Comparison of ENCODE assay signal across 21 mouse cellular contexts in the genomic region with DNA sequence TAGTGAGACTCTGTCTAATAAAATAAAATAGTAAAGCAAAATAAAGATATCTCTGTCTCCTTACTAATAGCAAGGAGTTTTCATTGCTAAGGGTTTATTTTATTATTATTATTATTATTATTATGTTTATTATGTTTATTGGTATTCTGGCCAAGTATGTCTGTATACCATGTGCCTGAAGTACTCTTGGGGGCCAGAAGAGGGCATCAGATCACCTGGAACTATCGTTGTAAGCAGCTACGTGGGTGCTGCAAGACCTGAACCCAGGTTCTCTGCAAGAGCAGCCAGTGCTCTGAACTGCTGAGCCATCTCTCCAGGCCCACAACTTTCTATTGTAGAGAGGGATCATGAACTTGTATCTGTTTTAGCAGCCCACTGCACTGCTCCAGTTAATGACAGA. TPM values are rescaled to one million over a fixed set of nuclear protein-coding genes. Genes with fewer than 3 reads are reported as not detected.
DNase-seq lines count a peak whose midpoint lies in the region; ATAC-seq and TF ChIP-seq lines count a peak whose summit lies in the region.
"Had no signal": no experiment of that assay in that cellular context is flagged by ENCODE, and none has a peak within 500 bp of the region (broad histone marks: within the 10 kb centered on the region; RNA-seq: fewer than 3 reads in every experiment).

No protein-coding gene starts in this region.

- TF ChIP-seq CTCF in kidney, postnatal 0 days (IDR thresholded peaks at IDR 0.05; ENCODE audit: low read depth): peak; percentile 14; the same call in 1 of the 2 replicates
- no peak for TF ChIP-seq CTCF in kidney, adult 2 months (conservative IDR thresholded peaks at IDR 0.05; ENCODE audit: insufficient read depth, insufficient read length, low read depth, low read length)
- TF ChIP-seq CTCF in stomach, postnatal 0 days (IDR thresholded peaks at IDR 0.05; ENCODE audit: low read depth): peak; percentile 41

- in situ Hi-C loops in ES-E14 (cut with MboI; ENCODE audit: low sequenced_read_pairs in 2 of 2, unreplicated experiment in 2 of 2): loop anchor here in 1 of 2 experiments (5.0 kb wide), 1 partner anchor 67 kb away; no protein-coding TSS in a partner anchor

- no peaks in the 10 kb centered on the region for H3K9me3 ChIP-seq in kidney, postnatal 0 days (replicated peaks; ENCODE audit: low read length)
- no peaks in the 10 kb centered on the region for H3K9me3 ChIP-seq in ES-E14 (ENCODE audit: control insufficient read depth, insufficient read depth, low read depth, low read length)
- no peaks in the 10 kb centered on the region for H3K9me3 ChIP-seq in stomach, postnatal 0 days (ENCODE audit: control insufficient read depth, low read length)
- H3K9me3 ChIP-seq: G1E; heart, embryonic 12.5 days; liver, embryonic 13.5 days; neural tube, embryonic 15.5 days had no signal

- H3K27me3 ChIP-seq in kidney, postnatal 0 days (ENCODE audit: insufficient read depth, low read length): no peaks in the 10 kb centered on the region
- H3K27me3 ChIP-seq in kidney, adult 2 months (replicated peaks; ENCODE audit: control insufficient read depth, insufficient read depth, low read length): no peaks in the 10 kb centered on the region
- H3K27me3 ChIP-seq in stomach, postnatal 0 days (ENCODE audit: control insufficient read depth, insufficient read depth, low read length): no peaks in the 10 kb centered on the region
- H3K27me3 ChIP-seq: neural tube, embryonic 15.5 days had no signal

- H3K36me3 ChIP-seq in kidney, postnatal 0 days (ENCODE audit: insufficient read depth, low read length): no peaks in the 10 kb centered on the region
- H3K36me3 ChIP-seq in kidney, adult 2 months (ENCODE audit: control insufficient read depth, insufficient read depth, low read length): no peaks in the 10 kb centered on the region
- H3K36me3 ChIP-seq in ES-E14 (ENCODE audit: control insufficient read depth, insufficient read depth, low read length, poor library complexity, severe bottlenecking): no peaks in the 10 kb centered on the region
- no peaks in the 10 kb centered on the region for H3K36me3 ChIP-seq in stomach, postnatal 0 days (ENCODE audit: control insufficient read depth, insufficient read depth, low read length)
- H3K36me3 ChIP-seq: G1E; heart, embryonic 12.5 days; liver, embryonic 13.5 days; neural tube, embryonic 15.5 days had no signal

- H3K4me3 ChIP-seq in kidney, postnatal 0 days (replicated peaks; ENCODE audit: low read depth, low read length): no peak overlapping the region
- H3K4me3 ChIP-seq in kidney, adult 2 months (ENCODE audit: insufficient read depth, low read depth, low read length): no peak overlapping the region
- H3K4me3 ChIP-seq in ES-E14 (ENCODE audit: insufficient read depth in 1 of 2, low read depth in 1 of 2, low read length in 2 of 2, poor library complexity in 1 of 2, severe bottlenecking in 1 of 2): no peak overlapping the region
- no peak overlapping the region for H3K4me3 ChIP-seq in stomach, postnatal 0 days (ENCODE audit: low read depth, low read length)
- H3K4me3 ChIP-seq: heart, embryonic 12.5 days; liver, embryonic 13.5 days; neural tube, embryonic 15.5 days had no signal

- DNase-seq in kidney, postnatal 0 days (ENCODE audit: low spot score): no peak
- no peak for DNase-seq in kidney, adult 2 months
- peak; percentile 8 for DNase-seq in thymus, postnatal 14 days
- DNase-seq in thymus, postnatal 25 days: no peak
- no peak for DNase-seq in ES-E14 (ENCODE audit: low read depth, low spot score)
- DNase-seq in stomach, postnatal 0 days (ENCODE audit: low spot score): no peak
- no peak for DNase-seq in adrenal gland, postnatal 14 days
- DNase-seq: cerebellum, postnatal 36 days; gastrocnemius, postnatal 36 days; kidney, adult 18-20 months; kidney, postnatal 4 days; layer of hippocampus, postnatal 36 days; left cerebral cortex, postnatal 4 days; liver, embryonic 13.5 days; right cerebral cortex, postnatal 4 days; thymus, adult 2 months had no signal

- ATAC-seq in kidney, postnatal 0 days (replicated peaks; ENCODE audit: low FRiP score, low read depth): no peak
- no peak for ATAC-seq in stomach, postnatal 0 days (ENCODE audit: low FRiP score, low TSS enrichment)

- TF ChIP-seq POLR2A in kidney, adult 2 months (IDR thresholded peaks at IDR 0.05; ENCODE audit: low read depth, low read length): no peak

- no peak overlapping the region for H3K9ac ChIP-seq in kidney, postnatal 0 days (ENCODE audit: low read depth, low read length)
- no peak overlapping the region for H3K9ac ChIP-seq in ES-E14 (ENCODE audit: insufficient read depth, low read depth, low read length, poor library complexity, severe bottlenecking)
- H3K9ac ChIP-seq in stomach, postnatal 0 days (ENCODE audit: low read length): no peak overlapping the region
- H3K9ac ChIP-seq: heart, embryonic 12.5 days; liver, embryonic 13.5 days; neural tube, embryonic 15.5 days had no signal

- no peak overlapping the region for H3K27ac ChIP-seq in kidney, postnatal 0 days
- H3K27ac ChIP-seq in kidney, adult 2 months (ENCODE audit: insufficient read depth, low read depth, low read length): no peak overlapping the region
- H3K27ac ChIP-seq in ES-E14 (ENCODE audit: insufficient read depth, low read depth, low read length, poor library complexity, severe bottlenecking): no peak overlapping the region
- no peak overlapping the region for H3K27ac ChIP-seq in stomach, postnatal 0 days (replicated peaks)
- H3K27ac ChIP-seq: liver, embryonic 13.5 days; macrophage; neural tube, embryonic 15.5 days had no signal

- no peak for TF ChIP-seq EP300 in stomach, postnatal 0 days (optimal IDR thresholded peaks at IDR 0.05)

- H3K4me2 ChIP-seq in kidney, postnatal 0 days (ENCODE audit: low read length): no peak overlapping the region
- no peak overlapping the region for H3K4me2 ChIP-seq in stomach, postnatal 0 days (replicated peaks; ENCODE audit: low read depth)
- H3K4me2 ChIP-seq: heart, embryonic 12.5 days; liver, embryonic 13.5 days; neural tube, embryonic 15.5 days had no signal

- H3K4me1 ChIP-seq in kidney, postnatal 0 days (replicated peaks; ENCODE audit: insufficient read depth, low read length): no peaks in the 10 kb centered on the region
- no peaks in the 10 kb centered on the region for H3K4me1 ChIP-seq in kidney, adult 2 months (ENCODE audit: control insufficient read depth, insufficient read depth, low read length)
- peaks cover 3 to 12% of the 10 kb centered on the region in 2 experiments; a peak in 3 of 4 replicates for H3K4me1 ChIP-seq in ES-E14 (ENCODE audit: control insufficient read depth in 2 of 2, insufficient read depth in 2 of 2, low read length in 2 of 2, poor library complexity in 1 of 2)
- H3K4me1 ChIP-seq in stomach, postnatal 0 days (replicated peaks; ENCODE audit: control insufficient read depth, insufficient read depth): no peaks in the 10 kb centered on the region
- H3K4me1 ChIP-seq: liver, embryonic 13.5 days had no signal

- 76% methylated on average over 2 of the region's 2 CpGs for WGBS in kidney, postnatal 0 days
- WGBS in kidney, adult 2 months: 84% methylated on average over 2 of the region's 2 CpGs
- whole genome bisulfite sequencing in stomach, postnatal 0 days: 84% methylated on average over 2 of the region's 2 CpGs

TF ChIP-seq in ES-E14, 5 proteins besides CTCF, POLR2A, EP300 and RAD21:
- TF ChIP-seq ZC3H11A (IDR thresholded peaks at IDR 0.05; ENCODE audit: borderline replicate concordance, low read depth, low read length): peak; percentile 25; the same call in 1 of the 2 replicates
- no peak for TF ChIP-seq HCFC1 (IDR thresholded peaks at IDR 0.05; ENCODE audit: borderline replicate concordance, insufficient read depth, low read length)
- TF ChIP-seq MAFK (IDR thresholded peaks at IDR 0.05; ENCODE audit: insufficient read depth, low read depth, low read length): no peak
- TF ChIP-seq ZNF384 (IDR thresholded peaks at IDR 0.05; ENCODE audit: low read depth, low read length): no peak
- no peak for TF ChIP-seq CHD2 (IDR thresholded peaks at IDR 0.05; ENCODE audit: low read depth, low read length)

RNA-seq across cellular contexts. Expression of a gene that starts 26.7 kb away (rescaled TPM):
- 1,591 and 1,635 TPM in 2 replicates for polyA plus RNA-seq in kidney, postnatal 0 days (2015; fragmentation: Nextera tagmentation; extraction: Ambion mirVana)
- polyA plus RNA-seq in kidney, adult 2 months (2012; rRNA removed): 4,626 and 5,972 TPM in 2 replicates
- 936 and 1,706 TPM in 2 replicates for total RNA-seq in ES-E14 (2012; rRNA removed)
- polyA plus RNA-seq in stomach, postnatal 0 days (2015; fragmentation: Nextera tagmentation; extraction: Ambion mirVana): 1,431 and 1,574 TPM in 2 replicates
- 1,778 and 1,846 TPM in 2 replicates for total RNA-seq in adrenal gland, postnatal 14 days (2021)

RNA-seq across cellular contexts. Expression of a gene that starts 34.4 kb away (rescaled TPM):
- 58.7 and 59.0 TPM in 2 replicates for polyA plus RNA-seq in kidney, postnatal 0 days (2015; fragmentation: Nextera tagmentation; extraction: Ambion mirVana)
- polyA plus RNA-seq in kidney, adult 2 months (2012; rRNA removed): 15.9 and 20.1 TPM in 2 replicates
- 21.5 and 30.7 TPM in 2 replicates for total RNA-seq in ES-E14 (2012; rRNA removed)
- polyA plus RNA-seq in stomach, postnatal 0 days (2015; fragmentation: Nextera tagmentation; extraction: Ambion mirVana): 63.3 and 65.4 TPM in 2 replicates
- total RNA-seq in adrenal gland, postnatal 14 days (2021): 31.5 and 35.5 TPM in 2 replicates

RNA-seq across cellular contexts. Expression of a gene that starts 34.5 kb away (rescaled TPM):
- 19.8 and 20.8 TPM in 2 replicates for polyA plus RNA-seq in kidney, postnatal 0 days (2015; fragmentation: Nextera tagmentation; extraction: Ambion mirVana)
- polyA plus RNA-seq in kidney, adult 2 months (2012; rRNA removed): 12.1 and 16.0 TPM in 2 replicates
- 1.9 and 3.1 TPM in 2 replicates for total RNA-seq in ES-E14 (2012; rRNA removed)
- 12.9 and 14.7 TPM in 2 replicates for polyA plus RNA-seq in stomach, postnatal 0 days (2015; fragmentation: Nextera tagmentation; extraction: Ambion mirVana)
- total RNA-seq in adrenal gland, postnatal 14 days (2021): 21.2 and 23.9 TPM in 2 replicates

RNA-seq across cellular contexts. Expression of a gene that starts 48.5 kb away (rescaled TPM):
- 234 and 251 TPM in 2 replicates for polyA plus RNA-seq in kidney, postnatal 0 days (2015; fragmentation: Nextera tagmentation; extraction: Ambion mirVana)
- 39.2 and 44.8 TPM in 2 replicates for polyA plus RNA-seq in kidney, adult 2 months (2012; rRNA removed)
- total RNA-seq in ES-E14 (2012; rRNA removed): 42.6 and 57.2 TPM in 2 replicates
- 121 and 129 TPM in 2 replicates for polyA plus RNA-seq in stomach, postnatal 0 days (2015; fragmentation: Nextera tagmentation; extraction: Ambion mirVana)
- total RNA-seq in adrenal gland, postnatal 14 days (2021): 71.3 and 78.3 TPM in 2 replicates

RNA-seq across cellular contexts. Expression of a gene that starts 54.0 kb away (rescaled TPM):
- polyA plus RNA-seq in kidney, postnatal 0 days (2015; fragmentation: Nextera tagmentation; extraction: Ambion mirVana): 12.4 and 13.3 TPM in 2 replicates
- polyA plus RNA-seq in kidney, adult 2 months (2012; rRNA removed): 2.0 and 2.5 TPM in 2 replicates
- 5.6 and 9.0 TPM in 2 replicates for total RNA-seq in ES-E14 (2012; rRNA removed)
- 3.2 and 3.6 TPM in 2 replicates for polyA plus RNA-seq in stomach, postnatal 0 days (2015; fragmentation: Nextera tagmentation; extraction: Ambion mirVana)
- total RNA-seq in adrenal gland, postnatal 14 days (2021): 15.2 and 15.8 TPM in 2 replicates
- total RNA-seq: hematopoietic stem cell, adult 5-6 weeks had no signal
- polyA plus RNA-seq: macrophage had no signal
